Mouse (Mus musculus): ENCODE data around the gene Lrrfip1.

- TF ChIP-seq CTCF (IDR thresholded peaks at IDR 0.05; ENCODE audit: low read depth, low read length) (no peak), POLR2A (IDR thresholded peaks at IDR 0.05; ENCODE audit: borderline replicate concordance, low read depth, low read length) (no peak)
Measured at GRCm38 (mm10) chr1:91137036-91137435, 138.5 kb downstream of the Lrrfip1 start.

Measured in bone marrow macrophage, adult 2 months (primary cell).